8 mouse cellular contexts compared by ENCODE assay signal in genomic region chr3:95672861-95673706, GRCm38 (mm10). TPM values are rescaled to one million over a fixed set of nuclear protein-coding genes. Genes with fewer than 3 reads are reported as not detected.
DNase-seq lines count a peak whose midpoint lies in the region; ATAC-seq and TF ChIP-seq lines count a peak whose summit lies in the region.

No protein-coding gene starts in this region.

- no peak overlapping the region for H3K4me3 ChIP-seq in midbrain, embryonic 12.5 days
- no peak overlapping the region for H3K4me3 ChIP-seq in midbrain, embryonic 14.5 days (replicated peaks; ENCODE audit: low read depth, low read length)
- H3K4me3 ChIP-seq in forebrain, embryonic 15.5 days: no peak overlapping the region
- H3K4me3 ChIP-seq in liver, embryonic 13.5 days (replicated peaks): peak overlapping the region; percentile 50
- H3K4me3 ChIP-seq in stomach, postnatal 0 days (ENCODE audit: low read depth, low read length): 0 out of 2 replicates have a peak overlapping the region, but pooled peaks have one; percentile 17

- no peak overlapping the region for H3K4me2 ChIP-seq in midbrain, embryonic 12.5 days (replicated peaks)
- H3K4me2 ChIP-seq in midbrain, embryonic 14.5 days (ENCODE audit: low read length): no peak overlapping the region
- H3K4me2 ChIP-seq in forebrain, embryonic 15.5 days (replicated peaks): no peak overlapping the region
- H3K4me2 ChIP-seq in liver, embryonic 13.5 days: peak overlapping the region; percentile 83
- peak overlapping the region; percentile 44; the same call in 1 of the 2 replicates for H3K4me2 ChIP-seq in stomach, postnatal 0 days (replicated peaks; ENCODE audit: low read depth)

- DNase-seq in midbrain, embryonic 14.5 days: no peak
- DNase-seq in liver, embryonic 13.5 days: no peak
- DNase-seq in stomach, postnatal 0 days (ENCODE audit: low spot score): peak; percentile 46
- DNase-seq in left cerebral cortex, postnatal 36 days (ENCODE audit: low spot score in 2 of 2): no peak
- DNase-seq in retina, postnatal 1 day: no peak
- DNase-seq in left cerebral cortex, postnatal 25 days (ENCODE audit: low spot score in 2 of 2): no peak

- peak; percentile 19; the same call in 1 of the 2 replicates for TF ChIP-seq CTCF in stomach, postnatal 0 days (IDR thresholded peaks at IDR 0.05; ENCODE audit: low read depth)

- peaks cover 33% of the 10 kb centered on the region for H3K4me1 ChIP-seq in midbrain, embryonic 12.5 days
- 0 out of 2 replicates have a peak, but pooled peaks cover under 1% of the 10 kb centered on the region for H3K4me1 ChIP-seq in midbrain, embryonic 14.5 days (ENCODE audit: control insufficient read depth, insufficient read depth, low read length)
- peaks cover 9% of the 10 kb centered on the region; the same call in 1 of the 2 replicates for H3K4me1 ChIP-seq in forebrain, embryonic 15.5 days
- H3K4me1 ChIP-seq in liver, embryonic 13.5 days (replicated peaks): peaks cover 93% of the 10 kb centered on the region
- H3K4me1 ChIP-seq in stomach, postnatal 0 days (replicated peaks; ENCODE audit: control insufficient read depth, insufficient read depth): peaks cover 25% of the 10 kb centered on the region

- no peak for ATAC-seq in midbrain, embryonic 12.5 days (ENCODE audit: low FRiP score, low read depth)
- no peak for ATAC-seq in midbrain, embryonic 14.5 days (ENCODE audit: low FRiP score, low TSS enrichment)
- ATAC-seq in forebrain, embryonic 15.5 days (replicated peaks): no peak
- ATAC-seq in liver, embryonic 13.5 days (ENCODE audit: low read depth): no peak
- ATAC-seq in stomach, postnatal 0 days (ENCODE audit: low FRiP score, low TSS enrichment): no peak

- peak overlapping the region; percentile 35; the same call in 1 of the 2 replicates for H3K27ac ChIP-seq in midbrain, embryonic 12.5 days (replicated peaks)
- no peak overlapping the region for H3K27ac ChIP-seq in midbrain, embryonic 14.5 days (replicated peaks; ENCODE audit: low read depth, low read length)
- 0 out of 2 replicates have a peak overlapping the region, but pooled peaks have one; percentile 3 for H3K27ac ChIP-seq in forebrain, embryonic 15.5 days (replicated peaks)
- peak overlapping the region; percentile 99 for H3K27ac ChIP-seq in liver, embryonic 13.5 days
- H3K27ac ChIP-seq in stomach, postnatal 0 days (replicated peaks): peak overlapping the region; percentile 99

- intact Hi-C loops in left cerebral cortex, postnatal 36 days (cut with DNase I): no loop called here
- intact Hi-C loops in left cerebral cortex, postnatal 25 days (cut with DNase I): loop anchor here (2.0 kb wide), 1 partner anchor 28 kb away; no protein-coding TSS in a partner anchor

- no peak overlapping the region for H3K9ac ChIP-seq in midbrain, embryonic 12.5 days (replicated peaks)
- H3K9ac ChIP-seq in midbrain, embryonic 14.5 days (replicated peaks; ENCODE audit: low read length): no peak overlapping the region
- no peak overlapping the region for H3K9ac ChIP-seq in forebrain, embryonic 15.5 days (replicated peaks)
- peak overlapping the region; percentile 87 for H3K9ac ChIP-seq in liver, embryonic 13.5 days
- H3K9ac ChIP-seq in stomach, postnatal 0 days (ENCODE audit: low read length): peak overlapping the region; percentile 60

- H3K27me3 ChIP-seq in midbrain, embryonic 12.5 days: no peaks in the 10 kb centered on the region
- no peaks in the 10 kb centered on the region for H3K27me3 ChIP-seq in midbrain, embryonic 14.5 days (ENCODE audit: control insufficient read depth, insufficient read depth, low read length)
- no peaks in the 10 kb centered on the region for H3K27me3 ChIP-seq in forebrain, embryonic 15.5 days
- H3K27me3 ChIP-seq in liver, embryonic 13.5 days: no peaks in the 10 kb centered on the region
- H3K27me3 ChIP-seq in stomach, postnatal 0 days (ENCODE audit: control insufficient read depth, insufficient read depth, low read length): no peaks in the 10 kb centered on the region

- H3K36me3 ChIP-seq in midbrain, embryonic 12.5 days: peaks cover 36% of the 10 kb centered on the region
- 0 out of 2 replicates have a peak, but pooled peaks cover 10% of the 10 kb centered on the region for H3K36me3 ChIP-seq in midbrain, embryonic 14.5 days (ENCODE audit: control insufficient read depth, insufficient read depth, low read length)
- H3K36me3 ChIP-seq in forebrain, embryonic 15.5 days: peaks cover 8% of the 10 kb centered on the region; the same call in 1 of the 2 replicates
- peaks cover 36% of the 10 kb centered on the region for H3K36me3 ChIP-seq in liver, embryonic 13.5 days
- no peaks in the 10 kb centered on the region for H3K36me3 ChIP-seq in stomach, postnatal 0 days (ENCODE audit: control insufficient read depth, insufficient read depth, low read length)

- no peak for TF ChIP-seq EP300 in stomach, postnatal 0 days (optimal IDR thresholded peaks at IDR 0.05)

- 59% methylated on average over 10 of the region's 10 CpGs for WGBS in midbrain, embryonic 12.5 days
- WGBS in midbrain, embryonic 14.5 days: 60% methylated on average over 10 of the region's 10 CpGs
- 62% methylated on average over 10 of the region's 10 CpGs for WGBS in forebrain, embryonic 15.5 days
- 51% methylated on average over 10 of the region's 10 CpGs for WGBS in liver, embryonic 13.5 days (ENCODE audit: insufficient replicate concordance)
- 25% methylated on average over 10 of the region's 10 CpGs for WGBS in stomach, postnatal 0 days

- H3K9me3 ChIP-seq in midbrain, embryonic 12.5 days: no peaks in the 10 kb centered on the region
- H3K9me3 ChIP-seq in midbrain, embryonic 14.5 days (ENCODE audit: control insufficient read depth, low read length): no peaks in the 10 kb centered on the region
- no peaks in the 10 kb centered on the region for H3K9me3 ChIP-seq in forebrain, embryonic 15.5 days
- no peaks in the 10 kb centered on the region for H3K9me3 ChIP-seq in liver, embryonic 13.5 days (replicated peaks)
- H3K9me3 ChIP-seq in stomach, postnatal 0 days (ENCODE audit: control insufficient read depth, low read length): no peaks in the 10 kb centered on the region

RNA-seq across cellular contexts. Expression of gene Mcl1, which starts 14.5 kb away (rescaled TPM):
- 74.3 and 88.9 TPM in 2 replicates for polyA plus RNA-seq in midbrain, embryonic 12.5 days (2016; fragmentation: Nextera tagmentation; extraction: Ambion mirVana)
- 44.1 and 65.7 TPM in 2 replicates for polyA plus RNA-seq in midbrain, embryonic 14.5 days (2014; fragmentation: Nextera tagmentation; extraction: Ambion mirVana)
- 48.1 and 52.4 TPM in 2 replicates for polyA plus RNA-seq in forebrain, embryonic 15.5 days (2015; fragmentation: Nextera tagmentation; extraction: Ambion mirVana)
- polyA plus RNA-seq in liver, embryonic 13.5 days (2015; fragmentation: Nextera tagmentation; extraction: Ambion mirVana): 31.8 and 33.3 TPM in 2 replicates
- polyA plus RNA-seq in stomach, postnatal 0 days (2015; fragmentation: Nextera tagmentation; extraction: Ambion mirVana): 57.9 and 59.2 TPM in 2 replicates
- 10 to 100 TPM; 49.9 to 56.5 TPM for total RNA-seq in left cerebral cortex, postnatal 36 days (2021)
- total RNA-seq in left cerebral cortex, postnatal 25 days (2021): 10 to 100 TPM; 58.4 to 59.6 TPM

RNA-seq across cellular contexts. Expression of gene Adamtsl4, which starts 14.6 kb away (rescaled TPM):
- polyA plus RNA-seq in midbrain, embryonic 12.5 days (2016; fragmentation: Nextera tagmentation; extraction: Ambion mirVana): 1.3 and 1.5 TPM in 2 replicates
- 0.80 and 1.1 TPM in 2 replicates for polyA plus RNA-seq in midbrain, embryonic 14.5 days (2014; fragmentation: Nextera tagmentation; extraction: Ambion mirVana)
- 0.45 and 0.56 TPM in 2 replicates for polyA plus RNA-seq in forebrain, embryonic 15.5 days (2015; fragmentation: Nextera tagmentation; extraction: Ambion mirVana)
- 0.37 and 0.83 TPM in 2 replicates for polyA plus RNA-seq in liver, embryonic 13.5 days (2015; fragmentation: Nextera tagmentation; extraction: Ambion mirVana)
- 9.4 and 10.4 TPM in 2 replicates for polyA plus RNA-seq in stomach, postnatal 0 days (2015; fragmentation: Nextera tagmentation; extraction: Ambion mirVana)
- 1 to 10 TPM; 4.2 to 4.9 TPM for total RNA-seq in left cerebral cortex, postnatal 36 days (2021)
- 1 to 10 TPM; 4.1 to 4.6 TPM for total RNA-seq in left cerebral cortex, postnatal 25 days (2021)

RNA-seq across cellular contexts. Expression of gene Ensa, which starts 48.3 kb away (rescaled TPM):
- 100 and 106 TPM in 2 replicates for polyA plus RNA-seq in midbrain, embryonic 12.5 days (2016; fragmentation: Nextera tagmentation; extraction: Ambion mirVana)
- 97.0 and 103 TPM in 2 replicates for polyA plus RNA-seq in midbrain, embryonic 14.5 days (2014; fragmentation: Nextera tagmentation; extraction: Ambion mirVana)
- polyA plus RNA-seq in forebrain, embryonic 15.5 days (2015; fragmentation: Nextera tagmentation; extraction: Ambion mirVana): 112 and 121 TPM in 2 replicates
- 33.4 and 36.8 TPM in 2 replicates for polyA plus RNA-seq in liver, embryonic 13.5 days (2015; fragmentation: Nextera tagmentation; extraction: Ambion mirVana)
- 42.3 and 44.2 TPM in 2 replicates for polyA plus RNA-seq in stomach, postnatal 0 days (2015; fragmentation: Nextera tagmentation; extraction: Ambion mirVana)
- total RNA-seq in left cerebral cortex, postnatal 36 days (2021): 100 to 1,000 TPM; 361 to 394 TPM
- total RNA-seq in left cerebral cortex, postnatal 25 days (2021): 100 to 1,000 TPM; 366 to 382 TPM

Comparison
In these comparisons a context has a peak if more than half of its experiments do, and no peak if none do; other contexts are left out.
1. H3K4me2 ChIP-seq: peak in liver, embryonic 13.5 days (single experiment) and stomach, postnatal 0 days (single experiment); none in midbrain, embryonic 12.5 days (single experiment), midbrain, embryonic 14.5 days (single experiment) and forebrain, embryonic 15.5 days (single experiment).
2. H3K4me3 ChIP-seq: peak in liver, embryonic 13.5 days (single experiment) and stomach, postnatal 0 days (single experiment); none in midbrain, embryonic 12.5 days (single experiment), midbrain, embryonic 14.5 days (single experiment) and forebrain, embryonic 15.5 days (single experiment).
3. H3K9ac ChIP-seq: peak in liver, embryonic 13.5 days (single experiment) and stomach, postnatal 0 days (single experiment); none in midbrain, embryonic 12.5 days (single experiment), midbrain, embryonic 14.5 days (single experiment) and forebrain, embryonic 15.5 days (single experiment).